Mouse (Mus musculus) cerebellum, adult 18-20 months (tissue): ENCODE results near the gene Vrk3.
"Not testable (repeated sequence)": the region's sequence is repeated elsewhere in the genome, so short reads cannot be mapped to it uniquely, and the experiment has no call there.

ENCODE experiments used
- DNase-seq, 2 experiments: peaks; one replicate each; pipeline ENCODE4 v3.0.0; 2021

Gene Vrk3

DNA sequence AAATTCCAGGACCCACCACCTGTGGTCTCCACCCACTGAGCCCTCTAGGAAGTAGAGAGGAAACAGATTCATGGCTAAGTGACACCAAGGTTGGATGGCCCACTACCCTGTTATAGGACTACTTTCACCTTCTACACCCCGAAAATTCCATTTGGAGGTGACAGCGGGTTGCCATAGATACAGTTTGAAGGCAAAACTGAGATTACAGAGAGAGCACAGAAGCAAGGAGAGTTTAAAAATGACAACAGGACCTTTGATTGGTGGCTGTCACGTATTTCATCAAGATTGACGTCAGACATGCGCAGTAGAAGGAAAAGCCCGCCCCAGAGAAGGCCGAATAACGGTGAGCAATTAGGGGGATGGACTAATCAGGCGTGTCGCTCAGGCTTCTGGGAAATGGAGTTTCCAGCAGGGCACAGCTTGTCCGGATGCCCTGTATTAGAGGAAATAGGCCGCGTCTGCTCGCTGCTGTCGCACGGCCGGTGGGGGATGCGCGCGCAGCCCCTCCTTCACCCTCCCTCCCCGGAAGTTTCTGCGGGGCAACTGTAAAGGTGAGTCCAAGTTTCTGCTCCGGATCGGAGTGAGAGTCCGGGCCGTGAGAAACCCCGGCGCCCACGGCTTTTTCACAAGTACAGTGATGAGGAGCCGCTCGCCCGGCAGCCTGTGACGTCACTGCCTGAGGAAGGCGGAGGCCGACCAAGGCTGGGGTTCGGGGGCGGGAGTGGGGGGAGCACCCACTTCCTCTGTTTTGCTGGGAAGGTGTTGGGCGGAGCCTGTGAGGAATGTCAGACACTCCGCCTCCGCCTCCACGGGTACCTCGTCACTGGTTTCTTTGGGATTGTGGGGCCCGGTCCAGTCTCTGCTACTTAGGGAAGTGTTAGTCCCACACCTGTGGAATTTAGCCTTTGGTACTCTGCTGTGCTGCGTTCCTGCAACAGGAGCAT is at the start of gene Vrk3:
Gene Vrk3 (plus strand): TSS at position 313 of the 944 bp plus-strand sequence.
- DNase-seq: peak; percentile 91 to 98

DNA sequence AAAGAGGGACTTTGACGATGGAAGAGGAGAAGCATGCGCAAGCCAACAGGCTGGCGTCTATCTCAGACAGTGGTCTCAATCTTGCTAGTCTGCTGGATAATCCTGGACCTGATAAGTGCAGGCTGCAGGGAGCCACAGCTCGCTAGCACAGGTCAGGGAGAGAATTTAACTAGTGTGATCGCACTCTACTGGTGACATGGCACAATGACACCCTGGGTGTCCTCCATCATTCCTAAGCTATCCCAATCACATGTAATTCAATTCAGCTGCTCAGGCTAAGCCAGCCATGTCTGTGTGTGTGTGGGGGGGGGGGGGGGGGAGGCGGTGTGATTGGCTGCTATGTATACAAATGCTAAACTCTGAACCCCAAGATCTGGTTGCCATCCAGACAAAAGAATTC is 46.3 kb upstream of the Vrk3 start:
- DNase-seq: peak; percentile 72 to 74

DNA sequence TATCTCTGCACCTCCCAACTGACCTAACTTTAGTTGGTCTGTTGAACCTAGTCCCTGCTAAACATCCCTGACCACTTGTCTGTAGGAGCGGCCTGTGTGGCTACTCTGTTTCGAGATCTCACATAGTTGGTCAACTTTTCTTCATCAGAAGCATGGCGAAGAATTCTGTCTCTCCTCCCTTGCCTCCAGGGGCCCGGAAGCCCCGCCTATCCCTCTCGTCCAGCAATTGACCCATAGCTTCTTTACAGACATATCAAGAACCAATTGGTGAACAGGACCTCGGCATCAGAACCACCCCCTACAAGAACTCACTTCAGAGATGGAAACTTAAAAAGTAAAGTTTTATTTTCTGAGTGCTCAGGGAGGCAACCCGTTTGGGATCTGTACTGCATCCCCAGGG is 45.2 kb upstream of the Vrk3 start:
- no peak for DNase-seq

DNA sequence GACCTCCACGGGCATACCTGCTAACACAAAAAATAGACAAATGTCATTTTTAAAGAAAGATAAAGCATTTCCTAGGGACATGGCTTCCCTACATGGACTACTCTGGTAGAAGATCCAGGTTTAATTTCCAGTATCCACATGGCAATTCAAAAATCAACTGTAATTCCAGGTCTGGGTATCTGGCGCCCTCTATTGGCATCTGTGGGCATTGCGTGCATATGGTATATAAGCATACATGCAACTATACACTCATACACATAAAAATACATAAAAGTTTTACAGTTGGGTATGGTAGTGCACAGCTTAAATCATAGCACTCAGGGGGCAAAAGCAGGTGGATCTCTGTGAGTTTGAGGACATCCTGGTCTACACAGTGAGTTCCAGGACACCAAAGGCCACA is 43.9 kb upstream of the Vrk3 start:
- peak; percentile 26 to 61 for DNase-seq

DNA sequence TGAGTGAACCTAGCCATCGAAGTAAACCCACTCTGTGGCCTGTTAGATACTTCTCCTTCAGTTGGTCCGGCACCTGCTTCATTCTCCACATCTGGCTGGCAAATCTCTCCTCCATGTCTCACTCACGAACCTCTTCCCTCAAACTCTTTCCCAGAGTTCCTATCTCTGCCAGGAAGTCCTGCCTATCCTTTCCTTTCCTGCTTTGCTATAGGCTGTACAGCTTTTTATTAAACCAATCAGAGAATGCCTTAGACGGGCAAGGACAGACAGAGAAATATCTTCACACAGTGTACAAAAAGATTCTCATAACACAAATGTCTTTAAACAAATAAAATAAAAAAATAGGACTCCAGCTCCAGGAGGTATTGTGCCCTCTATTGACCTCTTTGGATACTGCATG is 43.1 kb upstream of the Vrk3 start:
- no peak for DNase-seq

DNA sequence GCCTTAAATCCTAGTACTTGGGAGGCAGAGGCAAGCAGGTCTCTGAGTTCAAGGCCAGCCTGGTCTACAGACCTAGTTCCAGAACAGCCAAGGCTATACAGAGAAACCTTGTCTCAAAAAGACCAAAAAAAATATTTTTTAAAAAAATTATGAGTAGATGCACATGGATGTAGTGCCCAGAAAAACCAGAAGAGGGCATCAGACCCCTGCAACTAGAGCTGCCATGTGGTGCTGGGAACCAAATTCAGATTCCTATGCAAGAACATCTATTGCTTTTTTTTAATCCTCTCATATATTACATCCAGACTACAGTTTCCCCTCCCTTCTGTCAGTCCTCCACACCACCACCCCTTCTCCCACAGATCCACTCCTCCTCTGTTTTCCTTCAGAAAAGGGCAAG is 41.9 kb upstream of the Vrk3 start:
- DNase-seq: no peak

DNA sequence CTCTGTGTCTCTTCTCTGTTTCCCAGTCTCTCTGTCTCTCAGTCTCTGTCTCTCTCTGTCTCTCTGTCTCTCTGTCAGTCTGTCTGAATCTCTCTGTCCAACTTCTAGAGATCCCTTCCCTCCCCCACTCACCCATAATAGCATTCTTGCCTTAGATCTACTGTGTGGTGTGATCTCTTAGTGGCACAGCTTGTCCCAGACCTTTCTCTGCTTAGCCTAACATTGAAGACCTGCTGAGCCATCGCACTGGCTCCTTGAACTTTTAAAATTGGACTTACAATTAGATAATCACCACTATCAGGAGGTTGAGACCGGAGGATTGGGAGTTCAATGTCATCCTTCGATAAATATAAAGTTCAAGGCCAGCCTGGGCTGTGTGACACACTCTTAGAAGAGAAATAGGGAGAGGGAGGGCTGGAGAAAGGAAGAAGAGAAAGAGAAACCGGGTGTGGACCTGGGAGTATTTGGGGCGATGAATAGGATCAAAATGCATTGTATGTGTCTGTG is 41.0 kb upstream of the Vrk3 start:
- no peak for DNase-seq

DNA sequence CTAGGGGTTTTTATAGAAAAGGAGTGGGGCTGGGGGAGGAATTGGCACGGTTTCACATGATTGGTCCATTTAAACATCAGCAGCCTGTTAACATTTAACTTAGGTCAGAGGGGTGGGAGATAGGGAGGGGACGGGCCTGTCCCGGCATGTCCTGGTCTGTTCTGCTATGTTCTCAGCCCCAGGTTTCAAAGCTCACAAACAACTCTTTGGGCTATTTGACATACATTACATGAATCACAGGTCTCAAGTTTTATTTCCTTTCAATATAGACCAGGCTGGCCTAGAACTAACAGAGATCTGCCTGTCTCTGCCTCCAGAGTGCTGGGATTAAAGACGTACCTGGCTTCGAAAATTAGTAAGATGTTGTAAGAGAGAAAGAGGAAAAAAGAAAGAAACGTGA is 40.1 kb upstream of the Vrk3 start:
- not testable (repeated sequence) for DNase-seq

DNA sequence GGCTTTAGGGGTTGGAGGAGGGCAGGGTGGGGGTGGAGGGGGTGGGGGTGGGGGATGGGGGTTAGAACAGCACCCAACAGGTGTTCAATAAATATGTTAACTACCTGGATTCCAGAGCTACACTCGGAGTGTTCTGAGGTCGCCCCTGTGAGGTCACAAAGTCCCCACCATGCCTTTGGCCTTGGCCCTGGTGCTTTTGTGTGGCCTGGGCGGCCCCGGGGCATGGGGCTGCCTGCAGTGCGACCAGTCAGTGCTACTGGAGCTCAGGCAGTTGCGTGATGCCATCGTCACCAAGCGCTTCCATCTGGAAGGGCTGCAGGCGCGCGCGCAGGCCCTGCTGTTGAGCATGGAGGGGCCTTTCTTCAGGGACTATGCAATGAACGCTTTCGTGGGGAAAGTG is 39.6 kb upstream of the Vrk3 start, which contains the start of gene Izumo2:
Gene Izumo2 (plus strand): TSS at position 169 of the 400 bp plus-strand sequence.
- no peak for DNase-seq

DNA sequence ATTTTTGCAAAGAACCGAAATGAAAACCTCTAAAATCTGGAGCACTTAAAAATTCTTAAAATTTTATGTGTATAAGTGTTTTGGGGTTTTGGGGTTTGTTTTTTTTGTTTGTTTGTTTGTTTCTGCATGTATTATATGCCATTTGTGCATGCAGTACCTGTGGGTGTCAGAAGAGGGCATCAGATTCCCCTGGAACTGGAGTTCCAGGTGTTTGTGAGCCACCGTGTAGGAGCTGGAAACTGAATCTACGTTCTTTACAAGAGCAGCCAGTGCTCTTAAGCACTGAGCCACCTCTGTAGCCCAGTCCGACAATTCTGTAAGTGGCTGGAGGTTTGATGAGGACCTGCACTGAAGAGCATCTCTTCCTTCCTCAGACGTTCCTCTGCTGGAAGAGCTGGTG is 38.3 kb upstream of the Vrk3 start:
- no peak for DNase-seq

DNA sequence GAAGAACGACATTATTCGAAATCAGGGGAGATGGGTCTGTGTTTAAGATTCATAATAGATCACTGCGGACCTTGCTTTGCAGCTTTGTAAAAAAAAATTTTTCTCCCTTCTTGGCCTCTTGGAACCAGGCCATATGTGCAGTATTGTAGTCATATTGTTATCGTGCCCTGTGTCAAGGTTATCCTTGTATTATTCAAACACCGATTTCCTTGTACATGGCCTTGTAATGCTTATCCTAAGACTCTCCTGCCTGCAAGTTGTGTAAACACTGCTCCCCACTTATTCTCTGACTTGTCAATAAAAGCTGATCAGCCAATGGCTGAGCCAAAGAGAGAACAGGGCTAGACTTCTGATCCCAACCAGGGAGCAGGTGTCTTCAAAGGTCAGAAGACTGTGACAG is 26.2 kb upstream of the Vrk3 start:
- DNase-seq: no peak

DNA sequence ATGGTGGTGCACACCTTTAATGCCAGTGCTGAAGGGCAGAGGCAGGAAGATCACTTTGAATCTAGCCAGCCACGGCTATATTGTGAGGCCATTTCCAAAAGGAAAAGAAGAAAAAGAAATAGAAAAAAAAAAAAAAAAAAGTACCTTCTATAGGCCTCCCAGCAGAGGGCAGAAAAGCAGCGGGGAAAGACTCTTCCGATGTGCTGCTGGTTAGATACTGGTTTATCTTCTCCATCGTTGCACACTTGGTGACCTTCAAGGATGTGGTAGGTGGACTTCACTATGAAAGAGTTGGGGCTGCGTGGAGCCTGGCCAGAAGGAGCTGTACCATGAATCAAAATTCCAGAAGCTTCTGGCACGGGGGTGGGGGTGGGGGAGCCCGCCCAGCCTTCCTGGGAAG is 23.9 kb upstream of the Vrk3 start:
- DNase-seq: no peak

DNA sequence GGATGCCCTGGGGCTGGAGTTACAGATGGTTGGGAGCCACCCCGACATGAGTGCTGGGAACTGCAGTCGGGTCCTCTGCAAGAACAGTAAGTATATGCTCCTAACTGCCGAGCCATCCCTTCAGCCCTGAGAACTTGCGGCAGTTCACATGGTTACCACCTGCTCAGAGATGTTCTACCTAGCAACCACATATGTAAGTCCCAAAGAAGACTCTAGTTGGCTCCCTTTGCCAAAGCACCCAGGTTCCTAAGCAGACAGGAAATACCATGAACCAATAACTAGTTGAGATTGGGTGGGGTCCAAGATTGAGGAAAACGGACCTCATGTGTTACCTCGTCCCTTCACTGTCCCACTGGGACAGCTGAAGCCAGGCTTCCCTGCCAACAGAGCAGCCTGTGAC is 21.9 kb upstream of the Vrk3 start:
- DNase-seq: no peak

DNA sequence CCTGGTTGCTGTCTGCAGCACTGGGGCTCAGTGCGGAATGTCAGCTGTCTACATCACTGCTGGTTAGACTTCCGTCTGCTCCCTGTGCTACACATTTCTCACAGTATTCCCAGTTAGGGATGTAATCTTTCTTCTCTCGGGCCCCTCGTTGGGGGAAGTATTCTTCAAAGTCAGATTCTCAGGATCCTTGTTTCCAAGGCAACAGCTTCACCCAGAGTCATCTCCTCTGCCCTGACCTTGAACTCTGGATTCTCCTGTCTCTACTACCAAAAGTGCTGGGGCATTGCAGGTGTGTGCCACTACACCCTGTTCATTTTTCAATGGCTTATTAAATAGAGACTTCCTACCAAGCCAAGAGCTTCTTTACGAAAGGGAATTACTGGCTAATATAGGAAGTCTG is 21.1 kb upstream of the Vrk3 start:
- DNase-seq: no peak

DNA sequence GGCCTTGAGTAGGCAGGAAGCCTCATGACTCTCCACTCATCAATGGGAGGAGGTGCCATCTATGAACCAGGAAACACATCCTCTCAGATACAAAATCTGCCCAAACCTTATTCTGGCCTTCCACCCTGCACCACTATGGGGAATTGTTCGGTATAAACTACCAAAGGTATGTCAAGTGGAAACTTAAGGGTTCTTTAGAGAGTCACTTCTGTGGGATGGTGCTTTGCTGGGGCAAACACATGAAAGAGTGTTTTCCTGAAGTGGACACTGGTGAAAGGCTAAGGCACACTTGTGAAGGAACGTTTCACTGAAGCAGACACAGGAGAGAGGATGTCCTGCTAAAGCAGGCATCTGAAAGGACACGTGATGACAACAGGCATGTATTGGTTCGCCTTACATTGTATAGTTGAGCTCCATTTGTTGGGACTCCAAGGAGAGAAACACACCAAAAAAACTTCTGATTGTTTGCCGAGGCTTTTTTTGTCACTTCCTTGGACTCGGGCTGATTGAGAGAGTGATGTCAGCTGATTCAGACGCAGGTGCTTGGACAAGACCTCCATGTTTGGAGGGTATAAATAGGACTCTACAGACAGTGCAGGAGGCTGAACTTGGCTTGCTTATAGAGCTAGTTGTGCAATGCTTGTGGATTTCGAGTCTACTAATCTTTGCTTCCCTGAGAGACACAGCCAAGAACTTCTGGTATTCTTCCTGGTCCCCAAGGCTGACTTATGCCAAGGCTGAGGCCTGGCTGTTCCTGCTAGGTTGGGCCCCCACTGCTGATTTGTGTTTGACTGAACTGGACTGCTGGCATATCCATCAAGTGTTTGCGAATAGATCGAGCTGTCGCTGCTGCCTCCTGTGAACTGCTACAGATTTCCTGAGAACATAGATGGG is 19.9 kb upstream of the Vrk3 start:
- DNase-seq: no peak

DNA sequence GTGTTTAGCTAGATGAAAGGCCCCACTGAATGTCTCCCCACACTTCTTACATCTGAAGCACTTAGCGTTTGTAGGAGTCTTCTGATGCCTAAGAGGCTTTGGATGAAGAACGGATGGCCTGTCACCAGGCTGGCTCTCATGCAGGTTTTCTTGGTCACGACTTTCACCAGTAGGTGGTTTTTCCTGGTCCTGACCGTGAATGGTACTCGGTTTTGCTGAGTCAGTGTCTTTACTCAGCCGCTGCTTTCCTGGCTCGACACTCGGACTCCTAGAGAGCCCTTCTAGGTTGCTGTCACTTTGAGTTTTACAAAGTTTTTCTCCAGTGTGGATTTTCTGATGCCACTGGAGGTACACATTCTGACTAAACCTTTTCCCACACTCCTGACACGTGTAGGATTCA is 14.5 kb upstream of the Vrk3 start:
- no peak for DNase-seq

DNA sequence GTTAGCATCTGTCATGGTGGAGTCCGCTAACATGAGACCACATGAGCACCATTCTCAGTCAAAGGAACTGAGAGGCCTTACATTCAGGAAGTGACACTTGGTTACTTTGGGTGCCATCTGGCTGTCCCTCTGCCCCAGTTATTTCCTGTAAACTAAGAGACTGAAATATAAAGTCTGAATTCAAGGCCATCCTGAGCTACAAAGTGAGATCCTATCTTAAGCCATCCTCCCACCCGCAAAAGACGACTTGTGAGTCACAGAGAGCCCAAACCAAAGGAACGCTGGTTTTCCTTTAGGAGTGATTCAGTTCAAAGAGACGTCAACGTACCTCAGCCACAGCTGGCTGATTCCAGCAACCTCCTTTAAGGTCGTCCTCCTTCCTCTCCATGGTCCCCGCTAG is 6.9 kb upstream of the Vrk3 start:
- no peak for DNase-seq

DNA sequence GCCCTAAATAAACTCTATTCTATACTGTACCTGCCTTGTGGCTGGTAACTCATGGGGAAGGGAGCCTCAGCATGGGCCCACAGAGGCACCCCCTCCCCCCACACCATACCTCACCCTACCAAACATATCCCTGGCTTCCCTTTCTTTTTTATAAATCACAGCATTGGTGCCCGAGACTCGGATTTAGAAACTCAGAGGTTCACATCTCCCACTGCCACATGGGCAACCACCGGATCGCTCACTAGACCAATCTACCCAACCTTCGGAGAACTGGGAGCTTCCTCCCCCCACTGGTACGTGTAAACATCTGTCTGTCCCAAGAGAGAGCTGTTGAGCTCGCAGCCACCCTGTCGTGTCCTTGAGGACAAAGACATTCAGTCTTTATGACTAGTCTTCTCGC is 3.9 kb upstream of the Vrk3 start:
- DNase-seq: no peak

DNA sequence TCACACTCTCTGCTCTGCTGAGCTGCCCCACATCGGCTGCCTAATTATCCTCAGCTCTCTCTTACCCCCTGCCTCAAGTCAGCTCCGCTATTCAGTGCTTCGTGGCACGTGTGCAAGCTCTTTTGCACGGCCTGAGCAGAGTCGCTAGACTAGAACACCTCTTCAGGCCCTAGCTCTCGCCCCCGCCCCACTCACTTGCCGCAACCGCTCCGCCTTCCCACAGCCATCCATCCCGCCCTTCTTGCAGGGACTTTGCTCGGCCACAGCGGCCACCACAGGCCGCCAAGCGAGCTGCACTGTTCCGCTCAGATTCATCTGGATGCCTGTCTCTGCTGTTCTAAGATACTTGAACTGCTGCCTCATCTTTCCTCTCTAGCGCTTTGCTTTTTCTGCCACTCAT is 3.1 kb upstream of the Vrk3 start:
- DNase-seq: peak; percentile 79 to 88

DNA sequence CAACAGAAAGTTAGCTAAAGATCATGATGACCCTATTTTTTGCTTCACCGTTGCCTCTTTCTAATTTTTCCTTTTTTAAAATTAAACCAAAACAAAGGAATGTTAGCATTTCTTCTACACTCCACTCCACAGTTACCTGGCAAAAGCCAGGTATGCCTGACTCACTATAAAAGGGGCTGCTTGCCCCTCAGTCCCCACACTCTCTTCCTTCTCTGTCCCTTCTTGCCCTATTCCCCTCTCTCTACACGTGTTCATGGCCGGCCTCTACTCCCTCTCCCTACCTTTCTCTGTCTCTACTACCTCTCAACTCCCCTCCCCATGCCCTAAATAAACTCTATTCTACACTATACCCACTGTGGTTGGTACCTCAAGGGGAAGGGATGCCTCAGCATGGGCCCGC is 1.1 kb upstream of the Vrk3 start:
- DNase-seq: no peak

DNA sequence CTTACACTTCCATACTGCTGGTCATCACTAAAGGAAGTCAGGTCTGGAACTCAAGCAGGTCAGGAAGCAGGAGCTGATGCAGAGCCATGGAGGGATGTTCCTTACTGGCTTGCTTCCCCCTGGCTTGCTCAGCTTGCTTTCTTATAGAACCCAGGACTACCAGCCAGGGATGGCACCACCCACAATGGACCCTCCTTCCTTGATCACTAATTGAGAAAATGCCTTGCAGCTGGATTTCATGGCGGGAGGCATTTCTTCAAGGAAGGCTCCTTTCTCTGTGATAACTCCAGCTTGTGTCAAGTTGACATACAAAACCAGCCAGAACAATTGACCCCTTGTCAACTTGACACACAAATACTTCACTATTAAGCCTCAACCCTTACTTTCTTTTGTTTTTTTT is 2.7 kb downstream of the Vrk3 start, which contains the start of gene Zfp473:
Gene Zfp473 (minus strand): TSS at position 101 of the 400 bp plus-strand sequence.
- not testable (repeated sequence) for DNase-seq

DNA sequence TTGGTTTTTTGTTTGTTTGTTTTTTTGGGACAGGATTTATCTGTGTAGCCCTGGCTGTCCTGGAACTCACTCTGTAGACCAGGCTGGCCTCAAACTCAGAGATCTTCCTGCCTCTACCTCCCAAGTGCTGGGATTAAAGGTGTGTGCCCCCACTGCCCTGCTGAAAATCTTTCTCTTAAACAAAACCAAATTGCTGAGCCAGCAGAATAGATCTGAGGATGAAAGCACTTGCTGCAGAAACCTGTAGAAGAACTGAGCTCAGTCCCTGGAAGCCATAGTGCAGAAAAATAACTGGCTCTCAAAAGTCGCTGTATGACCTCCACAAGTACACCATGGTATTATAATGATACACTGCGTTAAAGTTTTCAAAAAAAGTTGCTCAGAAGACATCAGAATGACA is 9.0 kb downstream of the Vrk3 start:
- no peak for DNase-seq

DNA sequence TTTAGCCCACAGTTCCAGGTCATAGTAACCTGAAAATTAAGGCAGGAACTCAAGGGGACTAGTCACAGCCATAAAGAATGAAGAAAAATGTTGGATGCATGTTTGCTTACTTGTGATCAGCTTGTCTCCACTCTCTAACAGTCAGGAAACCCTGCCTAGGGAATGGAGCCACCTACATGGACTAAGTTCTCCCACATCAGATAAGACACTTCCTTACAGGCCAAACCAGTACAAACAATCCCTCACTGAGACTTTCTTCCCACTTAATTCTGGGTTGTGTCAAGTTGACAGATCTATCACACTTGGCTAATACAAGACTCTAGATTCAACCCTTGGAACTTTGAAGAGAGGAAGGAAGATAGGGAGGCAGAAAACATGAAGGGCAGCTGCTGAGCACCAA is 12.2 kb downstream of the Vrk3 start:
- DNase-seq: no peak

DNA sequence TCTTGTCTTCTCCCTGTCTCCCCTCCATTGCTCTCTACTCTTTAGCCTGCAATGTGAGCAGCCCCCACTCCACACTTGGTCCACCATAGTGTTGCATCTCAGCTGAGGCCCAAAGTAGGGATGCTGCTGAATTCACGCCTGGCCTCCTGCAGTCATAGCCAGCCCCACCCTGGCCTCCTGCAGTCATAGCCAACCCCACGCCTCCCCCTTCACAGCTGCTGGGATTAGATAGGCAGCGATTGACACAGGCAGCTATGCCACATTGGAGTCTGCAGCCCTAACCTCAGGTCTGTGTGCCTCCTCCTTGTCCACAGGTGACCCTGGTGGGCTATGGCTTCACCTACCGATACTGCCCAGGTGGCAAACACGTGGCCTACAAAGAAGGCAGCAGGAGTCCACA is 19.9 kb downstream of the Vrk3 start:
- no peak for DNase-seq
